Mouse (Mus musculus): ENCODE results near the gene Kdelr2. TPM values are rescaled to one million over a fixed set of nuclear protein-coding genes. Genes with fewer than 3 reads are reported as not detected.
A peak's percentile ranks its signal among the peaks of the same experiment; 100 is the strongest.
"Not testable (repeated sequence)": the region's sequence is repeated elsewhere in the genome, so short reads cannot be mapped to it uniquely, and the experiment has no call there.

Gene Kdelr2
- total and polyA plus RNA-seq, 3 experiments, result 49.6 to 52.3 (median 50.5) TPM

DNA sequence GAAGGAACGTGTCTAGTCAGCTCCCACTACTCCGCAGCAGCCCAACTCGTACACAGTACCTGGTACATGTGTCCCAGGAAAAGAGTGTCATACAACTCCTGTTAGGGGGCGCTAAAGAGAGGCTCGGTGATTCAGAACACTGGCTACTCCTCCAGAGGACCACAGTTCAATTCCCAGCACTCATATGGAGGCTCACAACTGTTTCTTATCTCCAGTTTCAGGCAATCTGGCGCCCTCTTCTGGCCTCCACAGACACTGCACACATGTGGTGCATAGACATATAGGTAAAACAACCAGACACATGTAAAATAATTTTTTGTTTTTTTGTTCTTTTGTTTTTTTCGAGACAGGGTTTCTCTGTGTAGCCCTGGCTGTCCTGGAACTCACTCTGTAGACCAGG lies 9.5 kb upstream of the Kdelr2 start:
- H3K9ac ChIP-seq (ENCODE audit: low read depth, low read length), result no peak overlapping the region
- no peak overlapping the region for H3K4me3 ChIP-seq
- no peaks in the 10 kb centered on the region for H3K27me3 ChIP-seq (ENCODE audit: control insufficient read depth, insufficient read depth, low read length)
- no peaks in the 10 kb centered on the region for H3K79me2 ChIP-seq (replicated peaks; ENCODE audit: control insufficient read depth, insufficient read depth, low read length)
- H3K27ac ChIP-seq, result no peak overlapping the region
- intact Hi-C loops (cut with DNase I), result no loop called here
- 79% methylated on average over 7 of the region's 7 CpGs for WGBS
- H3K4me1 ChIP-seq (ENCODE audit: control insufficient read depth, insufficient read depth, low read length), result no peaks in the 10 kb centered on the region
- TF ChIP-seq POLR2A (IDR thresholded peaks at IDR 0.05; ENCODE audit: insufficient read depth, low read depth, low read length) (no peak), EP300 (IDR thresholded peaks at IDR 0.05; ENCODE audit: insufficient read depth, low read depth, low read length) (no peak), CTCF (IDR thresholded peaks at IDR 0.05) (peak; percentile 22; the same call in 1 of the 2 replicates)
- DNase-seq, result no peak
- H3K36me3 ChIP-seq (ENCODE audit: control insufficient read depth, insufficient read depth, low read length), result no peaks in the 10 kb centered on the region

DNA sequence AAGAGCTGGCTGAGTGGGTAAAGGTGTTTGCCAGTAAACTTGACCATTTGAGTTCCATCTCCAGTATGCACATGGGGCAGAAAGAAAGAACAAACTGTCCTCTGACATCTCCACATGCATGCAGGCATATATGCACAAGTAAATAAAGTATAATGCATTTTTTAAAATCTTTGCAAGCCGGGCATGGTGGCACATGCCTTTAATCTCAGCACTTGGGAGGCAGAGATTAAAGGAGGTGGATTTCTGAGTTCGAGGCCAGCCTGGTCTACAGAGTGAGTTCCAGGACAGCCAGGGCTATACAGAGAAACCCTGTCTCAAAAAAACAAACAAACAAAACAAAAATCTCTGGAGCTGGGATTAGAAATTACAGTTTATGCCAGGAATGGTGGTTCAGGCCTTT lies 8.7 kb upstream of the Kdelr2 start:
- H3K27me3 ChIP-seq (ENCODE audit: control insufficient read depth, insufficient read depth, low read length); H3K27ac ChIP-seq; H3K4me3 ChIP-seq; H3K4me1 ChIP-seq (ENCODE audit: control insufficient read depth, insufficient read depth, low read length); H3K9ac ChIP-seq (ENCODE audit: low read depth, low read length); intact Hi-C loops (cut with DNase I); H3K36me3 ChIP-seq (ENCODE audit: control insufficient read depth, insufficient read depth, low read length); DNase-seq; H3K79me2 ChIP-seq (replicated peaks; ENCODE audit: control insufficient read depth, insufficient read depth, low read length): not testable (repeated sequence)
- WGBS, result 90% methylated on average over 2 of the region's 2 CpGs

DNA sequence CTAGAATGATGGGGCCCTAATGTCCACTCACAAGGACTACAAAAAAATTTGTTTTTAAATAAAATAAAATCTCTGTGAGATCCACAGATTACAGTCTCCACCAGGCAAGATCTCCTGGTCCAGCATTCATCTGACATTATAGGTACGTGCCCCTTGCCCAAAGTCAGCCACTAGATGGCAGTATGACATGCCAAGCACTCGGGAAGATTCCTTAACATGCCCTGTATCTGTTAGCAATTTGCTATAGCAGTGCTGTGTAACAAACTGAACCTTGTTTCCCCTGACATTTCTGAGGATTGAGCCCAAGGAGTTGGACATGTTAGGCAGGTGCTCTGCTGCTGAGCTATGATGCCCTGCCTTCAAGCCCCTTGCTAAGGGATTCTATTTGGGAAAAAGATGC lies 8.0 kb upstream of the Kdelr2 start:
- H3K4me3 ChIP-seq, result no peak overlapping the region
- H3K9ac ChIP-seq (ENCODE audit: low read depth, low read length), result no peak overlapping the region
- H3K27me3 ChIP-seq (ENCODE audit: control insufficient read depth, insufficient read depth, low read length), result no peaks in the 10 kb centered on the region
- H3K36me3 ChIP-seq (ENCODE audit: control insufficient read depth, insufficient read depth, low read length), result no peaks in the 10 kb centered on the region
- no peaks in the 10 kb centered on the region for H3K4me1 ChIP-seq (ENCODE audit: control insufficient read depth, insufficient read depth, low read length)
- H3K79me2 ChIP-seq (replicated peaks; ENCODE audit: control insufficient read depth, insufficient read depth, low read length), result no peaks in the 10 kb centered on the region
- TF ChIP-seq CTCF (IDR thresholded peaks at IDR 0.05) (peak; percentile 72), EP300 (IDR thresholded peaks at IDR 0.05; ENCODE audit: insufficient read depth, low read depth, low read length) (no peak)
- intact Hi-C loops (cut with DNase I), result no loop called here
- no peak overlapping the region for H3K27ac ChIP-seq
- DNase-seq, result no peak
- 35% methylated on average over 2 of the region's 2 CpGs for WGBS

DNA sequence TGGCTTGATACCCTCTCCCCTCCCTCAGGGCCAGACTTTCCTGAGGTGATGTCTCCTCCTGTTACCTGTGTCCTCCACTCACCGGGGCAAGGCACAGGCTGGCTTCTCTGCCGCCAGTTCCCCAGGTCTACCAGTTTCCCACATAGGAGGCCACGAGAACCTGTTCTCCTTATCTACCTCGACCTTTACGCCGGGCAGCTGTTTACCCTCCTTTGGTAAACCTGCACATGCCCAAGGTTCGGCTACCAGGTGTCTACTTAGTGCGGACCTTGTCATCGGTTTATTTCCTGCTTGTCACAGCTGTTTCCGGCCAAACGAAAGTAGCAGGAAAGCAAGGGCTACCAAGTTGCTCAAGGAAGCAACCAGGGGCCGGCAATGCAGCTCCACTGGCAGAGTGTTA lies 3.1 kb upstream of the Kdelr2 start:
- TF ChIP-seq EP300 (IDR thresholded peaks at IDR 0.05; ENCODE audit: insufficient read depth, low read depth, low read length), result no peak
- TF ChIP-seq CTCF (IDR thresholded peaks at IDR 0.05), result no peak
- no peak for TF ChIP-seq POLR2A (IDR thresholded peaks at IDR 0.05; ENCODE audit: insufficient read depth, low read depth, low read length)
- H3K4me1 ChIP-seq (ENCODE audit: control insufficient read depth, insufficient read depth, low read length), result peaks cover 2% of the 10 kb centered on the region; the same call in 1 of the 2 replicates
- H3K9ac ChIP-seq (ENCODE audit: low read depth, low read length), result no peak overlapping the region
- DNase-seq, result no peak
- peaks cover under 1% of the 10 kb centered on the region; the same call in 1 of the 2 replicates for H3K36me3 ChIP-seq (ENCODE audit: control insufficient read depth, insufficient read depth, low read length)
- WGBS, result 79% methylated on average over 12 of the region's 12 CpGs
- H3K79me2 ChIP-seq (replicated peaks; ENCODE audit: control insufficient read depth, insufficient read depth, low read length), result no peaks in the 10 kb centered on the region; the same call in 1 of the 2 replicates
- H3K4me3 ChIP-seq, result no peak overlapping the region
- no peaks in the 10 kb centered on the region for H3K27me3 ChIP-seq (ENCODE audit: control insufficient read depth, insufficient read depth, low read length)
- intact Hi-C loops (cut with DNase I), result loop anchor here (5.0 kb wide), 4 partner anchors 68 to 218 kb away; partner anchors contain the start of genes Rbak, Spdye4b and Zfp12
- no peak overlapping the region for H3K27ac ChIP-seq

DNA sequence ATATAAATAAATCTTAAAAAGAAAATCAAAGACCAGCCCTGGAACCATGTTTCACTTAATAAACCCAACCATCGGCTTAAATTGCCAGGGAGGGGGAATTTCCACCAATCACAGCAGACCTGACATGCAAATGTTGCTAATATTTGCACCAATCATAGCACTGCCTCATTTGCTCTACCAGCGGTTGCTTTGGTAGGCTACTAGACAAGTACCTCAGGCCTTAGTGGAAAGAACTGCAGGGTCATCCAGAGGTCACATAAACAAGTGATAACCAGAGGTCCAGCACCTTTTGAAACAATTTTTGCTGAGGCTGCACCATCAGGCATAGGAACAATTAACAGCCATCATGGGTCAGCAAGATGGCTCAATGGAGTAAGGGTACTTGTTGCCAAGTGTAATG lies 2.1 kb upstream of the Kdelr2 start:
- intact Hi-C loops (cut with DNase I), result loop anchor here (5.0 kb wide), 4 partner anchors 69 to 219 kb away; partner anchors contain the start of genes Rbak, Spdye4b and Zfp12
- peaks cover 2% of the 10 kb centered on the region; the same call in 1 of the 2 replicates for H3K4me1 ChIP-seq (ENCODE audit: control insufficient read depth, insufficient read depth, low read length)
- DNase-seq, result no peak
- peaks cover 5% of the 10 kb centered on the region for H3K36me3 ChIP-seq (ENCODE audit: control insufficient read depth, insufficient read depth, low read length)
- H3K9ac ChIP-seq (ENCODE audit: low read depth, low read length), result no peak overlapping the region
- H3K4me3 ChIP-seq, result no peak overlapping the region
- no peak overlapping the region for H3K27ac ChIP-seq
- no peaks in the 10 kb centered on the region for H3K27me3 ChIP-seq (ENCODE audit: control insufficient read depth, insufficient read depth, low read length)
- 55% methylated on average over 2 of the region's 2 CpGs for WGBS
- TF ChIP-seq CTCF (IDR thresholded peaks at IDR 0.05) (no peak), POLR2A (IDR thresholded peaks at IDR 0.05; ENCODE audit: insufficient read depth, low read depth, low read length) (no peak), EP300 (IDR thresholded peaks at IDR 0.05; ENCODE audit: insufficient read depth, low read depth, low read length) (no peak)
- peaks cover under 1% of the 10 kb centered on the region for H3K79me2 ChIP-seq (replicated peaks; ENCODE audit: control insufficient read depth, insufficient read depth, low read length)

DNA sequence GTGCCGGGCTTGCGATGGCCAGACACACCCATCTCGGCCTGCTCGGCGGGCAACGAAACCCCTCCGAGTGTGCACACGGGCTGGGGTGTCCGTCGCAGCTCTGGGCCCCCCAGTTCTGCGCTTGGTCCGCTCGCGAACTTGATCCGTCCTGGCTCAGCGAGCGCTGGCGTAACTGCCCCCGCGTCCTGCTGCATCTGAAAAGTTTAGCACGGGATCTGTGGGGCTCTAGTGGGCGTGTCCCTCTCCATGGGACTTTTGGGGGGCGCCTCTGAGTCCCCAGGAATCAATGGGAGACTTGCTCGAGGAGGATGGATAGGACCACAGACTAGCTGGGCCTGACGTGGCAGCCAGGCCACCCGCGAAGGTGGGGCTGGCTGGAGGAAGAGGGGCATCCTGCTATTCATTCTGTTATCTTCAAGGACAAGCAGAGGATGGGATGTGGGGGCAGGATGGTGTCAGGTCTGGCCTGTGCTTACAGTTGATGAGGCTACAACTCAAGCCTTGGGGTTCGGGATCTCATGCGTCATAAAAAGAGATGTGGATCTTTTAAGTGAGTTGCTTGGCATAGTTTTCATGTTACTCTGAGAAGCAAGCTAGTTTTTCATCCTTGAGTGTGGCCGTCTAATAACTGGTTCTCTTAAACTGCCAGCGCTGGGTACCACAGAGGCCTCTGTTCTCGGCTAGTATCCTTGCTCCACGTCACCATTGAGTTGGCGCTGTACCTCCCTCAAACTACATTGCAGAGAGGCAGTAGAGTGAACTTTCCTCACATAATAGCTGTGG lies 701 bp downstream of the Kdelr2 start:
- 2% methylated on average over 34 of the region's 34 CpGs for WGBS
- H3K36me3 ChIP-seq (ENCODE audit: control insufficient read depth, insufficient read depth, low read length), result peaks cover 6% of the 10 kb centered on the region

More for the DNA sequence above, 701 bp downstream of the Kdelr2 start:
- peaks cover 3% of the 10 kb centered on the region; the same call in 1 of the 2 replicates for H3K4me1 ChIP-seq (ENCODE audit: control insufficient read depth, insufficient read depth, low read length)
- H3K4me3 ChIP-seq, result peak overlapping the region; percentile 74
- H3K9ac ChIP-seq (ENCODE audit: low read depth, low read length), result peak overlapping the region; percentile 84
- H3K79me2 ChIP-seq (replicated peaks; ENCODE audit: control insufficient read depth, insufficient read depth, low read length), result peaks cover 2% of the 10 kb centered on the region
- no peaks in the 10 kb centered on the region for H3K27me3 ChIP-seq (ENCODE audit: control insufficient read depth, insufficient read depth, low read length)
- no peak for DNase-seq
- peak overlapping the region; percentile 93 for H3K27ac ChIP-seq
- TF ChIP-seq EP300 (IDR thresholded peaks at IDR 0.05; ENCODE audit: insufficient read depth, low read depth, low read length) (no peak), CTCF (IDR thresholded peaks at IDR 0.05) (no peak), POLR2A (IDR thresholded peaks at IDR 0.05; ENCODE audit: insufficient read depth, low read depth, low read length) (no peak)
- intact Hi-C loops (cut with DNase I), result loop anchor here (5.0 kb wide), 4 partner anchors 72 to 222 kb away; partner anchors contain the start of genes Rbak, Spdye4b and Zfp12
